Mouse (Mus musculus): Measurements from ENCODE around the gene Sorbs1.
A peak's percentile ranks its signal among the peaks of the same experiment; 100 is the strongest.

Sorbs1 gene

DNA sequence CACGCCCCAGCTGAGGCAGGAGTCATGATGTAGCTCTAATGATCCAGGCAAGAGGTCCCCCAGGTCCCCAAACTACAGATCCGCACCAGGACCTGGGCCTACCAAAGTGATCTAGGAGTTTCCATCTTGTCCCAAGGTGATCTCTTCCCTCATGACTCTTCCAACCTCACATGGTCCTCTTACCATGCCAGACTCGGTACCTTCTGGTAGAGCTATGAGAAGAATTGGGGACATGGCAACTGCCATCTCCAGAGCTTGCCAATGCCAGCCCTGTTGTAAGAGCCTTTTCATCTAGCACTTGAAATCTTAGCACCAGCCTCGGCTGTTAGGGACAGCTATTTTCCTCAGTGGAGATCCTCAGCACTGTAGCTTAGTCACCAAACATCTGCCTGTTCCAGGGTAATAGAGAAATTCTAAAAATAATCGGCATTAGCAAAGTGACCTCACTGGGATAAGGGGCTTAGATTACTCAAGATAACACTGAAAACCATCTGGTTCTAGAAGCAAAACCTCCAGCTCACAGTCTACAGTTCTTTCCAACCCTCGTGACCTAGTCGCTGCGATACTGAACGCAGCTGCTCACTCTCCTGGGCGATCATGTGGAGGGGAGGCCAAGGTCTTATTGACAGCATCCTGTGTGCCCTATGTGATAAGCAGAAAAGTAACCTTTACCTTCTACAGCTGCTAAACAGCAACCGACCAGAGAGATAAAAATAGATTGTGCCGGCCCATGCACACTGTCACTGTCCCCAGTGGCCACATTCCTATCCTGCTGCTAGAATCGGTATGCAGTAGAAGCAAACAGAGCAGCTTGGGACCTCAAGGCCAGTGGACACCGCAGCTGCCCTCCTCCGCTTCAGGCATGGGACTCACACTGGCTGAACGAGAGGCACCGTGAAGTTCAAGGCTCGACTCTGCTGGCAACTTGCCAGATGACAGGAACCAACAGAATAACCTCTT is 143.4 kb downstream of the Sorbs1 start:
- peak; percentile 44 for DNase-seq

DNA sequence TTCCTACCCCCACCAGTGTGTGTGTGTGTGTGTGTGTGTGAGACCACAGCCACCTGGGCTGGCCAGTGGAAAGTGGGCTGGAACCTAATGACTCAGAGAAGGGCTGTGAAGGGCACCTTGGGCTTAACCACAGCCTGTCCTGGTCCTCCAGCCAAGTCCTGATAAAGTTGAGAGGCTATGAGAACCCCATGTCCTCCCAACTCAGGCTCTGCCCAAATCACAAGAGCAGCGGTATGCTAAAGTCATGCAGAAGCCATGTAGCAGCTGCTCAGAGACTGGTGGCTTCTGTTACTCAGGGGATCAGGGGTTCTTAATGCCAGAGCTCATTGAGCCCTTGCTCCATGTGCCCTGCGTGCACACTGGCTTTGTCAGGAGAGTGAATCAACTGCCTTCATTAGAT is 145.1 kb downstream of the Sorbs1 start:
- DNase-seq, result no peak

DNA sequence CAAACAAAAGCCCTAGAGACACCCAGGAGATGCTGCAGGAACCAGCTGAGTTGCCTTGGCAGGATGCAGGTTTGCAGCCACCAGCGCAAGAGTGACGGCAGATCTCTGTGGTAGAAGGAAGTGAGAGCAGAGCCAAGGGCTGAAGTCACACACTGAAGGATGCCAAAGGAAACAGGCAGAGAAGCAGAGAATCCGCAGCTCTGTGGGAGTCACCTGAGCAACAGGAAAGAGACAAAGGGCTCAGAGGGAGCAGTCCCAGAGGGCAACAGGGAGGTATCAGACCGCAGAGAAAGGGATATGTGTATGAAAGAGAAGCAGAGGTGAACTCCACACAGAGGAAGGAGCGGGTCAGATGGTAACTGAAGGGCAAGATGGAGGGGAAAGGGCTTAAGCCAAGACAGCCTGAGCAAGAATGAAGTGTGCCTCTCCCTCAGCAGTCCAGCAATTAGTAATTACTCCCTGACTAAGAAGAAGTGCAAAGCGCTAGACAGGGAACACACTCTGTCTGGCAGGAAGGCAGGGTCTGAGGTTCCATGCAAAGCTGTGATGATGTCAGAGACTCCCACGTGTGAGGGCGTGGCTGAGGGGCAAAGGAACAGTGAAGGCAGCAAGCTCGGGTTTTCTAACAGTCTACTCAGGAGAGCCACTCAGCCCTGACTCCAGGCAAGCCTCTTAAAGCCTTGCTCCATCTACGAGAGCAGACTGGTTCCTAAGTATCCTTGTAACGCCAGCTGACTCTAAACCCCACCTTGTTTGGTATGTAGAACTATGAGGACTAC is 147.2 kb downstream of the Sorbs1 start:
- DNase-seq, result peak; percentile 66

DNA sequence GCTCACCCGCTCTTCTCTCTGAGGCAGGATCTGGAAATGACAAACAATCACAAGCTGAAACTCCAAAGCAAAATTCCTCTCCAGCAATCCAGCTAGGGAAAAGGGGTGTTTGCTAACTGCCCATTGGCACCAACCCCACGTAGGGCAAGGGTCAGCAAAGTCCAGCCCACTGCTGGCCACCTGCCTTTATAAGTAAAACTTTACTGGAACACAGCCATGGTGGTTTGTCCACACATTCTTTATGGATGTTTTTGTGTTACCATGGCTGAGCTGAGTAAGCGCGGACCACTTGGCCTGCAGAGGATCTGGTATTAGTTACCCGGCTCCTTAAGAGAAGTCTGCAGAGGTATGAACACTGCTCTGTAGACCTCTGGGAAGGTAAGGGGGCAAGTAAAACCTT is 148.4 kb downstream of the Sorbs1 start:
- peak; percentile 88 for DNase-seq

DNA sequence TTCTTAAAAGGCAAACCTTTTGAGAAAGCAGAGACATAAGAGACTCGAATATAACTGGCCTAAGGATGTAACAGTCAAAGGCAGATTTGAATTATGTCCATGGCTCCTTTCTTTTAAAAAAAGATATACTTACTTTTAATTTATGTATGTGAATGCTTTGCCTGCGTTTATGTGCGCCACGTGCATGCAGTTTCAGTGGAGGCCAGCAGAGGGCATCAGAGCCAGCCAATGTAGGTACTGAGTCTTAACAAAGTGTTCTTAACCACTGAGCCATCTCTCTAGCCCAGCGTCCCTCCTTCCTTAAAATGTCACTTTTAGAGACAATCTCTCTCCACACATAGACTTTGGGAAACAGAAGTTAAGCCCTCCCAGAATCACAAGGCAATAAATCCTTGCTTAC is 150.1 kb downstream of the Sorbs1 start:
- DNase-seq, result no peak

DNA sequence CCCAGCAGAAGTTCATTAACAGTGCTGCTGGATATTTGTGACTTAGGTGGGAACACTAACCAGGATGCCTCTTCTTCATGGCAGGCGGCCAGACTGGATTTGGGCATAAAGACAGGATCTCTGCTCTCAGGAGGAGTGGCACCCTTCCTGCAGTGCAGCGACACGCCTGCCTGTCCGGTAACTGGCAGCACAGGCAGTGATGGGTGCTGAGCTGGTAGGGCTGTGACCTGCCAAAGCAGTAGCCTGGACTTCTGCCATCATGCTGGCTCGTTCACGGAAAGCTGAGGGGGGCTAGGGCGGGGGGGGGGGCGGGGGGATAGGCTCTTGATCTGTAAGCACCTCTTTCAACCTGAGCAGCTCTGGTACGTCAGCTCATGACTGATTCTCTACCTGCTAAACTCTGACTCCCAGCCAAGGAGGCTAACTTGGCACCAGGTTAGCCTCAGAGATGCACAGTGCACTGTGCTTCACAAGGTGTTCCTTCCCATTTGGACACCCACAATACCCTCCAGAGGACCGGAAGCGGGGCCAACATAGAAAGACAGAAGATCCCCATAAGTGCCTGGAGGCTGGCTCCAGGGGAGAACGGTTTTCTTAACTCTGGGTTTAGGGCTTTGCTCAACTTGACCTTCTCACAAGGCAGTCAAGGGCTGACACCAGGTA is 151.2 kb downstream of the Sorbs1 start:
- no peak for DNase-seq

DNA sequence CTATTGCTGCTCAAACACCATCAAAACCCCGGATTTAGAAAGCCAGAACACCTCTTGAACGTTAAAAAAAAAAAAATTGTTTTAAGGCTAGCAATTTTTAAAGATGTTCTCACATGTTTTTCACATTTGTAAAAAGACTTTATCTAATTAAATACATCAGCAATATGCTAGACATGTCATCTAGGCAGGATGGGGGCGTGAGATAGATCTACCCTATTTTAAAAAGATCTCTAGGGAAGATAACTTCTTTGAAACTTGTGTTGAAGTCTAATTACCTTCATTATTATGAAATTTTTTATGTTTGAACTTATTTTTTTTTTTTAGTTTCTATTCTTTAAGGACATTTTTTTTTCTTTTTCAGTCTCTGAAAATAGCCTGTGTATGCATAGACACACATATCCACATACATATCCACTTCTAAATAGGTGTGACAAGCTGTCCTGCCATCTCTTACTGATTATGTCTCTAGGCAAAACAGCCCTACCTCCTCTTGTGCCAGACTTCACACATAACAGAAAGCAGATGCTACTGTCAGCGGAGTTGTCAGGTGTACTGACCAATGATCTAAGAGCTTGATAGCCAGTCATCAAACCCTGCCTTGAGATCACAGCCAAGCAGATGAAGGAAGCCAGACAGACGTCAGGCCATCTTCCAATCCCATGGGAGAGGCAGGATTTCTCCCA is 153.7 kb downstream of the Sorbs1 start:
- DNase-seq, result no peak

DNA sequence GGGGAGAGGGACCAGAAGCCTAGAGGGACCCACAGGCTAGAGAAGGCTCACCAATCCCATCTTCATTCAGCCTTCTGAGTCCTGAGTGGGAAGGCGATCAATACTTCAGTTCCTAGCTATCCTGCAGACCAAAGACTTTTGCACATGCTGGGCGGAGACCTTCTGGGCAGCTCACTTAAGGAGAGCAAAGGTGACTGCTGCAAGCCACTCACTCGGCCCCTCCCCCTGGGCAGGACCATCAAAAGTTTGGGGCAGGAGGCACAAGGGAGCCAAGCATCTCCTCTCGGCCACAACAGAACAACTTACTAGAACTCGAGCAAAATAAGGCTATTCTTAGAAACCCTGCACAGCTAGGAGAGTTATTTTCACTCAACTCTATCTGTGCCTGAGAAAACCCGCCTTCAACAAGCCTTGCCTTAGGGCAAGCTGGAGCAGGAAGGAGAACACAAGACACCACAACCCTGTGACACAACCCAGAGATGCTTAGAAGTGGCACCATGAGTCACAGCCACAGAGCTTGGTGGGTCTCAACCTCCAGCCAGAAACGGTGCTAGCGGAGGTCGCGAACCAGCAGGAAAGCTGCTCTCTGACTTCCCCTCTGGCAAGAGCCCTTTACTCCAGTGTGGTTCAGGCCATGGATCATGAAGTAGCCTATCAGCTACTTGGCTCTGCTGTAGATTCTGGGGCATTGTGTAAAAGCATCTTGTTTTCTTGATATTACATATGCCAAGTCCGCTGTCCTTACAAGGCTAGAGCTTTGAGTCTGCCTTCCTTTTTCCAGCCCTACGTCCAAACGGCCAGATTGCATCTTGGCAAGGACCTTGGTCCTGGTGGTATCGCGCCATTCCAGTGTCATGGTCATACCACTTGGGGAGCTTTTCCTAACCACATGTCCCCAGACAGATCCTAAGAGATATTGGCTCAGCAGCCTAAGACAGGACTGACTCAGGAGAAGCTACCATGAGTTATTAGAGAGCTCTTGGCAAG is 156.8 kb downstream of the Sorbs1 start:
- DNase-seq, result no peak

DNA sequence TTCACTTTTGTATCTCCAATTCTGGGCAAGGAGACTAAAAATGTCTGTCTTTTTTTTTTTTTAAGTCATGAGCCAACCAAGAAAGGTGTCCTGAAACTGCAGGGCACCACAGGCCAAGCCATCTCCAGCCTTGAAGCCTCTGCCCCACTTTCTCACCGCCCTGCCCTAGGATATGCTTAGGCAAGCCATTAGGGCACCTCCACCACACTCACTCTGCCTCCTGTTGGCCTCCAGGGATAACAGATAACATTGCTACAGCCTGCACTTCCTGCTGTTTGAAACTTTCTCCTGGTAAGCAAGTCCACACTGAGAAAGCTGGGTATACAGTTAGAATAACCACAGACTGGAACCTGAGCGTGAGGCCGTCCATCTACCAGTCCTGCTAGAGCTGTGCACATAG is 158.5 kb downstream of the Sorbs1 start:
- DNase-seq, result no peak

DNA sequence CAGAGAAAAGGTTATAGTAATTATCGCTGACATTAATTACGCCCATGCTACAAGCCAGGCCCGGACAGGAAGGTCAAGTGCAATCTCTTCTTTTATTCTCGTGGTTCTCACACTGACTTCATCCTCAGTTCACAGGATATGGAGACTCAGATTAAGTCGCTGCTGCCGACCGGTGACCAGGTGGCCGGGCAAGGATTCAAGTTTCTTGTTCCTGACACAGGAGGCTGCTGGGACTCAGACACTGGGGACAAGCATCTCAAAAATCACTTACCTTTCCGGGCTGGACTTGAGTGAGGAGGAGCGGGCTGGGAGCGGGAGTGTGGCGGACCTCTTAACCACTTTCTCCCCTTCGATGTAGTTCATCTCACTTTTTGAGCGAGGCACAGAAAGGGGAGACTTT is 161.6 kb downstream of the Sorbs1 start:
- DNase-seq, result no peak

DNA sequence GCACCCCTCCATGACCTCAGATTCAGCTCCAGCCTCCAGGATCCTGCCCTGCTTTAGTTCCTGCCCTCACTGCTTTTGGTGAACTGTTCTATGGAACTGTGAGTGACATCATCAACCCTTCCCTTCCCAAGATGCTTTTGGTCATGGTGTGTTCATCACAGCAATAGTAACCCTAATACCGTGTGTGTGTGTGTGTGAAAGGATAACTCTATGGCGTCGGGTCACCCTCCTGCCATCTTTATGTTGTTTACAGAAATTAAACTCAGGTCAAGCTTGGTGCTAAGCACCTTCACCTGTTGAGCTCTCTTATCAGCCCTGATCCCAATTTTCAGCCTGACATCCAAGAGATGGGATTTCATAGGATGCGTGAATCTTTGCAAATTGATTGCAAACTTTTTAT is 162.7 kb downstream of the Sorbs1 start:
- DNase-seq, result no peak

DNA sequence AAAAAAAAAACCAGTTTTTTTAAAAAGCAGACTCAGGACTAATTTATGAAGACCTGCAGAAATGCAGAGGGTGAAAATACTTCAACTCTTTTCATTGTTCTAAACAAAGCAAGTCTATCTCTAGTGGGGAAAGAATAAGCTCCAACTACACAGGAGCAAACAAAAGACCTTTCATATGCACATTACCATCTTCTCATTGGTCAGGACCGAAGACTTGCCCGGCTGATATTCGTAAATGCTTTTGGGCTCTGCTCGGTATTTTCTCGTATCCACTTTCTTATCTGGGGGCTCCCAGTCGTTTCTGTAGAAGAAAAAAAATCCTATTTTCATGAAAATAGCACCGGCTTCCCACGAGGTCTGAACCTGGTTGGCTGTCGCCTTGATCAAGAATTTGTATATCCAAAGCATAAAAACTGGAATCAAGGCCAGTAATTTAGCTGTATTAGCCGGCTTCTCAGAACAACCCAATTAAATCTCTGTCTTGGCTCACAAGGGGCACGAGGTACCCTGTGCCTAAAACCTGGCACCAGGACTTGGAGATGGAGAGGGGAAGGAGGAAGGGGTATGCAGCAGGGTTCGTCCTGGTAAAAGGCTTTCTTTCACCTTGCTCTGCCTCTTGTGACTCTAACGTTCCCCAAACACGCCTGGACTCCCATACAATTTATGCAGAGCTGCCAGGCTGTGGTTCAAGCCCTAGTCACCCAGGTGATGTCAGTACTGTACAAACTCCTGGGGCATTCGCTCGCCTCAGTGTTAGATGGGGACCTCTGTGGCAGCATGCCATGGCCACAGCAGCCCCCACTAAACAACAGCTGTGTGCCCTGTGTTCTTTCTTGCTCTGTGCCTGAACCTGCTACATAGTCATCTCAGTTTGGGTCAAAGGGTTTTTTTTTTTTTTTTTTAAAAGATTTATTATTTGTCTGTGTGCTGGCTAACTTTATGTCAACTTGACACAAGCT is 163.6 kb downstream of the Sorbs1 start:
- DNase-seq, result no peak

DNA sequence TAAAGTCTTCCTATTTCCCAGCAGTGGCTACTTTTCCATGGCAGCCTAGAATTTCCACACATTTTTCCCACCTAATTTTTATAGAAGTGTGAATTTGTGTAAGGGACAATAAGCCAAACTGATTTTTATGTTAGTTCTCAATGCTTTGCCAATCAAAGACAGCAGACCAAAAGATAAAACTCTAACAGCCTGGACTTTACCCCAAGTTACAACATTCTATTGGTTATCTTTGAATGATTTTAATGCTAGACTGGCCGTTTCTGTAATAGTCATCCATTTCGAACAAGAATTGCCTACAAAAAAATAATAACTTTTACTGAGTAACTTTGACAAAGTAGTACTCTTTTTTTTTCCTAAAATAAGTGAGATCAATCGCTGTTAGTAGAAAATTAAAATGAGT is 164.3 kb downstream of the Sorbs1 start:
- DNase-seq, result no peak

DNA sequence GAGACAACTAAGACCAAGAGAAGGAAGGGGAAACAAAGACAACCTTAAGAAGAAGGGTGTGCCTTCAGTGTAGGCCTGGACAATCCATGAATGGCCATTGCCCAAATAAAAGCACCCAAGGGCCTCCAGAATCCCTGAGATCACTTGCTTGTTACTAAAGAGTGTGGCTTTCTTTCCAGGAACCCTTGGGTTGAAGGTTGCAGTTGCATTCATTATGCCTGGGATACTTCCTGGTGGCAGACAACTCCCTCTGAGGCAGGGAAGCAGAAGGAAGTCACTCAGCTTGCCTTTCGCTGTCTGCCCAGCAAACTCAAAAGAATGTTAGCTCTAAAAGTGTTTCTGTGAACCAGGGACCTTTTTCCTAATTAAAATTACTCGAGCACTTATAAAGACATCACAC is 164.9 kb downstream of the Sorbs1 start:
- DNase-seq, result no peak

DNA sequence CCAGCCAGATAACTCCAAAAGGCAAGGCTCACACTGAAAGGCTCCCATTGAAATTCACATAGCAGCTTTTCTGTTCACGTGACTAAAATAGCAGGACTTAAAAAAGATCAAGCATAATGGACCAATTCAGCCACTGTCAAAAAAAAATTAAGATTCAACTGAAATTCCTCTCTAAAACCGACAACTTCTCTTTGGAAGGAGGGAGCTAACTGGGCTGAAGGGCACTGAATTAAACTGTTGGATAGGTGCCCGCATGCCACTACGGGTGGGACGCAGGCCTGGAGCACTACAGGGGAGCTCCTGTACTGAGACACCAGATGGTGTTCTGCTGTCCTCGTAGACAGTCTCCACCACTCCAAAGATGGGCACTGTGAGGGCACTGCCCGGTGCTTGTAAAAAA is 165.4 kb downstream of the Sorbs1 start:
- DNase-seq, result no peak

DNA sequence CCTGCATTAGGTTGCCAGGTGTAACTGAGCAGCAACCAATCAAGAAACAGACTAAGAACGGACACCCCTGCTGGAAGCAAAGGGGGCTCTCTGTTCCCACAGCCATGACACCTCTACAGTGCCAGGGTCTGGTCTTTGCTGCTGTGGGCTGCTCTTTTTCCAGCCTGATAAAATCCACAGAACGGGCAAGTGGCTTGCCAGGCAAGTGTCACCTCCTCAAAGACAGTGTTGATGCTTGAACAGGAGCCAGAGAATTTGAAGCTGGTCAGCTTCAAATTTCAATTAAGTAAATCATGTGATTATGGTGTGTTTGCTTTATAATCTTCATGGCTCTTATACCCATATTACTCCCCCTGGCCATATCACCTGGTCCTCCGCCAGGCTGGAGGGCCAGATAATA is 166.7 kb downstream of the Sorbs1 start:
- DNase-seq, result no peak

DNA sequence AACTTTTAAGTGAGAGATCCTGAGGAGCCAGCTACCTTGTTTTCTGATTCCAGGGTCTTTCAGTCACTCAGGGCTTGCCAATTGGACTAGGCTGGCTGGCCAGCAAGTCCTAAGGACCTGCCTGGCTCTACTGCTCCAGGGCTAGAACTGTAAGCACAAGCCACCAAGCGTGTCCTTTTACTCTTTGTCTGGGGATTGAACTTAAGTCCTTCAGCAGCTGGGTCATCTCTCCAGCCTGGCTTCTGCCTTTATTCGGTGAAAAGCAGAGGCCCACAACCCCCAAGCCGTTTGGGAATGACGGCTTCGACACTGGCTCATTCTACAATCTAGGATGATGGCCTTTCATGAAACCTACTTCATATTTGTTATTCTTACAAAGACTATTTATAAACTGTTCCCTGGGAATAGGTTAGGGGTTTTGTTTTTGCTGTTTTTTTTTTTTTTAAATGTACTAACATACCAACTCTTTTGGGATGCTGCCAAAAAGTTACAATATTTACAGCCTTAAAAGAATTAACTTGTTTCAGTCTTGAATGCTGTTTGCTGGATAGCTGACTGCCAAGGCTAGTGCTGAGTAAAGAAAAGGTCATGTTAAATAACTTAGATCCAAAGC is 167.2 kb downstream of the Sorbs1 start:
- DNase-seq, result peak; percentile 33

DNA sequence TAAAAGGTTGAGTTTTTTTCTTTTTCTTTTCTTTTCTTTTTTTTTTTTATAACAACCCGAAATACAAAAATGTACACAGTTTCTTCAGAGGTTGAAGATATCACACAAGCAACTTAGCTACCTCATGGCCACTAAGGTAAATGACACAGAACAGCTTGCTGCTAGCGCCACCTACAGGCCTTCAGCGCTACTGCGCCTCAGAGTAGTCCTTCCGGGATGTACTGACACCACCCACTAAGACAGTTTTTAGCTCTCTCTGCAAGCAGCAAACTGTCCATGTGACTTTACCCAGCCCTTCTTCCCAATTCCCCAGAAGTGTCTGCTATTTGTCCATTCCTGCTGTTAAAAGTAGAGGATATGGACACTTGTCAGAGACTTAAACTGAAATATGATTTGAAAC is 167.9 kb downstream of the Sorbs1 start:
- peak; percentile 50 for DNase-seq

DNA sequence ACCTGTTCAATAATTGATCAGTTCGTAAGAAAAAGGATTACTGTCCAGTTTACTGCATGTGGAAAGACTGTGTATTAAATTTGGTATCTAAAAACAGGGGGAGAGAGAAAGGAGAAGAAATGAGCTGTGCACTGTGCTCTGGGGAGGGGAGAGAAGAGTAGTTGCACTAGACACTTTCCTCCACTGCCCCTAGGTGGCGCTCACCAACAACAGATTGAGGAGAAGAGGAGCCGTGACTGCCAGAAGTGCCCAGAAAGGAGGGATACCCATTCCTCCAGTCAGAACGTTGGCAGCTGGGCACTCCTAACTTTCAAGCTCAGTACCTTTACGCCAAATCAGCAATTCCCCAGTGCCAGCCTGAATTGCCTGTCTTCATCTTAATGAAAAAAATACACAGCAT is 170.6 kb downstream of the Sorbs1 start:
- peak; percentile 80 for DNase-seq

DNA sequence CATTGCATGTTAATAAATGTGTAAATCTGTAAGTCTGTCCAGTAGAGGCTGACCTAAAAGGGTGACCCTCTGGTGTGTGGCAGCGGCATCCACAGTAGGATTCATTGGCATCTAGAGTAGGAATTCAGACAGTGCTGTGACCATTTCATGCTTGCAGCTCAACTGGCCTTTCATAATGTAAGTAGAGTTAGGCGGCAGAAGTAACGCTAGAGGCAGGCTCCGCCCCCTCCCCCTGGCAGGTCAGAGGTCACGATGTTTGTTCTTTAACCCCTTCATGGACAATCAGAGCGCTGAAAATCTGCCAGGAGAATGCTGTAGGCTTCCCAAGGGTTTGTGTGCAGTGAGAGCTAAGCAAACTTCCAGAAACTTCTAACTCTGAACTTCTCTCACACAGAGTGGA is 172.4 kb downstream of the Sorbs1 start:
- DNase-seq, result peak; percentile 10

Measured in kidney, postnatal 14 days (tissue).